21 mouse cellular contexts compared by ENCODE assay signal in genomic region chr9:116813396-116813795, GRCm38 (mm10).
DNase-seq lines count a peak whose midpoint lies in the region; ATAC-seq and TF ChIP-seq lines count a peak whose summit lies in the region.
"Had no signal": no experiment of that assay in that cellular context is flagged by ENCODE, and none has a peak within 500 bp of the region (broad histone marks: within the 10 kb centered on the region; RNA-seq: fewer than 3 reads in every experiment).

No protein-coding gene starts in this region.

- H3K9me3 ChIP-seq in liver, embryonic 14.5 days (ENCODE audit: control insufficient read depth, low read length) = no peaks in the 10 kb centered on the region
- no peaks in the 10 kb centered on the region for H3K9me3 ChIP-seq in midbrain, embryonic 15.5 days
- H3K9me3 ChIP-seq: embryonic facial prominence, embryonic 10.5 days; forebrain, embryonic 12.5 days; kidney, embryonic 15.5 days; midbrain, embryonic 12.5 days had no signal

- no peak overlapping the region for H3K4me2 ChIP-seq in liver, embryonic 14.5 days (ENCODE audit: low read depth)
- H3K4me2 ChIP-seq in midbrain, embryonic 15.5 days = no peak overlapping the region
- H3K4me2 ChIP-seq: forebrain, embryonic 12.5 days; kidney, embryonic 15.5 days; lung, embryonic 14.5 days; midbrain, embryonic 12.5 days had no signal

- H3K4me3 ChIP-seq in liver, embryonic 14.5 days (ENCODE audit: insufficient read depth in 1 of 2, low read depth in 2 of 2, low read length in 2 of 2) = no peak overlapping the region
- no peak overlapping the region for H3K4me3 ChIP-seq in midbrain, embryonic 15.5 days
- H3K4me3 ChIP-seq in left cerebral cortex, adult 2 months = no peak overlapping the region
- H3K4me3 ChIP-seq: embryonic facial prominence, embryonic 10.5 days; forebrain, embryonic 12.5 days; kidney, embryonic 15.5 days; midbrain, embryonic 12.5 days had no signal

- WGBS in liver, embryonic 14.5 days (ENCODE audit: insufficient replicate concordance) = 14% methylated on average over 2 of the region's 2 CpGs
- WGBS in midbrain, embryonic 15.5 days = 66% methylated on average over 2 of the region's 2 CpGs

- H3K9ac ChIP-seq in liver, embryonic 14.5 days (replicated peaks) = no peak overlapping the region
- no peak overlapping the region for H3K9ac ChIP-seq in midbrain, embryonic 15.5 days
- H3K9ac ChIP-seq: forebrain, embryonic 12.5 days; kidney, embryonic 15.5 days; lung, embryonic 14.5 days; midbrain, embryonic 12.5 days had no signal

- TF ChIP-seq EP300 in liver, embryonic 14.5 days (IDR thresholded peaks at IDR 0.05; ENCODE audit: low read depth) = no peak

- peak; percentile 12 for DNase-seq in gastrocnemius, postnatal 25 days
- no peak for DNase-seq in gastrocnemius, adult 8-10 months (ENCODE audit: low spot score in 2 of 2)
- DNase-seq in liver, embryonic 14.5 days (ENCODE audit: low read depth in 3 of 3, low spot score in 3 of 3) = no peak
- no peak for DNase-seq in liver
- no peak for DNase-seq in left cerebral cortex, postnatal 25 days (ENCODE audit: low spot score in 2 of 2)
- DNase-seq in left cerebral cortex, adult 2 months (ENCODE audit: extremely low spot score in 1 of 2, low spot score in 2 of 2) = no peak
- DNase-seq: adrenal gland, postnatal 25 days; cerebellum, adult 8-10 months; gastrocnemius, postnatal 10 days; lung, embryonic 14.5 days; lung, postnatal 36 days; right cerebral cortex, adult 18-20 months; thymus, postnatal 4 days had no signal

- H3K4me1 ChIP-seq in liver, embryonic 14.5 days (replicated peaks; ENCODE audit: control insufficient read depth in 2 of 2, insufficient read depth in 2 of 2, low read length in 1 of 2) = peaks cover 0 to 5% of the 10 kb centered on the region in 2 experiments; a peak in 2 of 4 replicates
- H3K4me1 ChIP-seq in midbrain, embryonic 15.5 days = peaks cover 1% of the 10 kb centered on the region; the same call in 1 of the 2 replicates

- no peaks in the 10 kb centered on the region for H3K36me3 ChIP-seq in liver, embryonic 14.5 days (replicated peaks; ENCODE audit: control insufficient read depth, insufficient read depth, low read depth)
- H3K36me3 ChIP-seq in midbrain, embryonic 15.5 days (replicated peaks) = no peaks in the 10 kb centered on the region
- H3K36me3 ChIP-seq: embryonic facial prominence, embryonic 10.5 days; forebrain, embryonic 12.5 days; midbrain, embryonic 12.5 days had no signal

- no peak for TF ChIP-seq CTCF in liver, embryonic 14.5 days (IDR thresholded peaks at IDR 0.05; ENCODE audit: low read depth)
- no peak for TF ChIP-seq CTCF in left cerebral cortex, adult 2 months (IDR thresholded peaks at IDR 0.05)

- ATAC-seq in liver, embryonic 14.5 days (ENCODE audit: insufficient read depth) = 0 out of 2 replicates have a peak, but pooled peaks have one; percentile 22
- peak; percentile 66 for ATAC-seq in common myeloid progenitor, adult 5-6 weeks (replicated peaks; ENCODE audit: low read depth, poor library complexity, severe bottlenecking)
- no peak for ATAC-seq in midbrain, embryonic 15.5 days (replicated peaks)
- ATAC-seq: activated CD4-positive, CD25-positive, alpha-beta regulatory T cell, adult 4 months; intestine, postnatal 0 days had no signal

- no peak overlapping the region for H3K27ac ChIP-seq in liver, embryonic 14.5 days
- peak overlapping the region; percentile 30; the same call in 1 of the 2 replicates for H3K27ac ChIP-seq in midbrain, embryonic 15.5 days
- H3K27ac ChIP-seq in left cerebral cortex, adult 2 months = no peak overlapping the region
- H3K27ac ChIP-seq: embryonic facial prominence, embryonic 10.5 days; forebrain, embryonic 12.5 days; kidney, embryonic 15.5 days; midbrain, embryonic 12.5 days had no signal

- H3K27me3 ChIP-seq in liver, embryonic 14.5 days (ENCODE audit: control insufficient read depth, insufficient read depth, low read length) = no peaks in the 10 kb centered on the region
- H3K27me3 ChIP-seq in midbrain, embryonic 15.5 days (replicated peaks) = no peaks in the 10 kb centered on the region
- H3K27me3 ChIP-seq: kidney, embryonic 15.5 days had no signal

- intact Hi-C loops in left cerebral cortex, postnatal 25 days (cut with DNase I) = no loop called here
- intact Hi-C loops in left cerebral cortex, adult 2 months (cut with DNase I) = no loop called here
